Mouse (Mus musculus) kidney, adult 11 months (tissue): ENCODE measurements around the gene Psmc3ip.

Experiments used
- DNase-seq: peaks from one replicate; pipeline ENCODE4 v3.0.0; 2022

Gene Psmc3ip

GRCm38 (mm10) chr11:101050359-101050758, 44.9 kb downstream of the Psmc3ip start:
- DNase-seq = no peak

DNA sequence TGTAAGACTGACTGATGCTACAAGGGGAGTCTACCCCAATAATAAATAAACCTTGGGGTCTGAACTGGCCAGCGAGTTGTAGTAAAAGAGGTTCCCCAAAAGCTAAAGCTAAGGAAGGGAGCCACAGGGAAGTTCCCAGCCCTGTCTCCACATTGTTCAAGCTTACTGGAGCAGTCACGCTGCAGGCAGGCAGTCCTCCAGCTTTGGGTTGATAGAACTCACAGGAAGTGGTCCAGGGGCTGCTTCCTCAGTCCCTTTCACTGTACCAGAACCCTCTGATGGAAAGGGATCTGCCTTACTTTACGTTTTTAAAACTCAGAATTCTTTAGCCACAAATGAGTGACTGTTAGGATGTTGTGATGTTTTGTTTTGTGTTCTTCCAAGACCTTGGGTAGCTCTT, 47.7 kb downstream of the Psmc3ip start:
- no peak for DNase-seq

DNA sequence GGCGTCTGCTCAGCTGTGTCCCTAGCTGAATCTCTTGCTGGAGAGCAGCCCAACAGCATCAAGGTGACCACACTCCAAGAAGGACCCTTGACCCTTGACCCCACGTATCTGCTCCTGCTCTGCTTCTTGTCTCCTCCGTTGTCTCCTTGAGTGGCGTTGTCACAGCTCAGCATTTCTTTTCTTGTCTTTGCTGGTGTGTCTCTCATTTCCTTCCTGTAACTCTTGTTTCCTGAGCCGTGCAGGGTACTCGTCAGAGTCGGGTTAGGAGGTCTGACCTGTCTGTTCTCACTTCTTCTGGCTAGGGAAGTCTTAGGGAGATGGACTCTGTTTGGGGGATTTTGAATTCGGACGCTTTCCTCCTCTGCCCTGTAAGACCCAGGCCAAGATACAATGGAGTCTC, 48.8 kb downstream of the Psmc3ip start:
- DNase-seq = no peak

DNA sequence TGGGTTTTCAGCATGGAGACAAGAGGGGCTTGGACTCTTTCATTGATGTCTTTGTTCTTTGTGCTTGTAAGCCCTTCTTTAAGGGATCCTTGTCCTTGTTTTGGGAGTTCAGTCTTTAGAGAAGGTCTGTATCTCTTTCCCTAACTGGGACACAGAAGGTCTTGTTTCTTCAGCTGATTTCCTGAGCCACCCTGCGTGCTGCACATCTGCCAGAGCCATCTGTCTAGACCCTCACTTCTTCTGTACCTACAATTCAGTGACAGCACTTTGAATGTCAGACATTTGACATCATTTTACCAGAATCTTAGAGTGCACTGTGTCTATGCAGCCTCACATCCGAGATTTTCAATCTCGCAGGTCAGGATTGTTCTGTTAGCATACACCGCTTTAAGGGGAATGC, 49.4 kb downstream of the Psmc3ip start:
- DNase-seq = no peak
